Mouse (Mus musculus): ENCODE results near the gene Defb30. TPM values are rescaled to one million over a fixed set of nuclear protein-coding genes. Genes with fewer than 3 reads are reported as not detected.

The Defb30 gene
- polyA plus RNA-seq, 1 experiment from 2014 or later = not detected

DNA sequence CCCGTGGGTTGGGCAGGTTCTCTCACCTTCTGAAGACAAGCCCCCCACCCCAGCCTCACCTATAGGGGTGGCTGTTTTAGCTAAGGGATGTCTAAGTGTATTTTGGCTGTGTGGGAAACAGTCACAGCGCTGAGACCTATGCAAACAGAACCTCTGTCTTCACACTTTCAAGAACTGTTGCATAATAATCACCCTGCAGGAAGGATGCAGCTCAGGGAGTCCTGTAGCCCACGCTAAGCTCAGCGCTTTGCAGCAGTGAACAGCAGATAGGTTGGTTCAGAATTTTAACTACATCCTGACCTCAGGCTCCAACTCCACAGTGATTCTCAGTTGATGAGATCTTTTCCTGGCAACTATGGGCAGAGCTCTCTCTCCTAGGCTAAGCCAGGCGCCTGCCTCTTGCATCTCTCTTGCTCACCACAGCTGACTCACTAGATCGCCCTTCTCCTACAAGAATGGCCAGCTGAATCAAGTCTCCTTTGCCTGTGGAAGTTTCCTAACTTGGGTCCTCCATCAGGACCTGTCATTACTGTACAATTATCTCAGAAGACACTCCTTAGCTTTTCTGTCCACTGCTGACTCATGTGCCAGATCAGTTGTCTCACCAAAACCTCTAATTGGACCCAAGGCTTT lies 29.1 kb downstream of the Defb30 start:
- H3K27ac ChIP-seq (ENCODE audit: low read length) = no peak overlapping the region
- 49% methylated on average over 6 of the region's 6 CpGs for WGBS
- ATAC-seq (ENCODE audit: insufficient read depth, low FRiP score) = no peak
- H3K4me1 ChIP-seq (ENCODE audit: control insufficient read depth, insufficient read depth, low read length) = no peaks in the 10 kb centered on the region
- H3K4me3 ChIP-seq (replicated peaks; ENCODE audit: low read length) = no peak overlapping the region
- H3K27me3 ChIP-seq (ENCODE audit: control insufficient read depth, insufficient read depth, low read length) = no peaks in the 10 kb centered on the region
- no peak overlapping the region for H3K9ac ChIP-seq (ENCODE audit: low read length)
- H3K36me3 ChIP-seq (ENCODE audit: control insufficient read depth, insufficient read depth, low read length) = no peaks in the 10 kb centered on the region
- no peak overlapping the region for H3K4me2 ChIP-seq (ENCODE audit: low read depth, low read length)
- H3K9me3 ChIP-seq (replicated peaks; ENCODE audit: control insufficient read depth, low read length) = no peaks in the 10 kb centered on the region

DNA sequence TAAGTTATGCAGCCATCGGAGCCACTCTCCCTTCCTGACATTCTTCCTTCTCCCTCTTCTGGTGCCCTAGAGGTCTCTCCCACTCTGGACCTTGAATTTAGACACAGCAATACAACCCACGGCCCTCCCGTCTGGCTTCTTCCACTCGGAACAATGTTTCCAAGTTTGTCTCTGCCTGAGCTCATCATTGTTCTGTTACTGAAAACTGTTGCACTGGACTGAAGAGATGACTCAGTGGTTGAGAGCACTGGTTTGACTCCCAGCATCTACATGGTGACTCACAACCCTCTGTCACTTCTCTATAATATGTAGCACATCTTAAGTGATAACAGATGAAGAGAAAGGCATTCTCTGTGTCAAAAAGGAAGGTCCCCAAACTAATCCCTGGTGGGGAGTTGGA lies 35.1 kb downstream of the Defb30 start:
- Histone ChIP-seq H3K27me3 (ENCODE audit: control insufficient read depth, insufficient read depth, low read length) (no peaks in the 10 kb centered on the region), H3K4me2 (ENCODE audit: low read depth, low read length) (no peak overlapping the region), H3K27ac (ENCODE audit: low read length) (no peak overlapping the region), H3K9ac (ENCODE audit: low read length) (no peak overlapping the region), H3K4me3 (replicated peaks; ENCODE audit: low read length) (no peak overlapping the region), H3K36me3 (ENCODE audit: control insufficient read depth, insufficient read depth, low read length) (no peaks in the 10 kb centered on the region), H3K9me3 (replicated peaks; ENCODE audit: control insufficient read depth, low read length) (no peaks in the 10 kb centered on the region), H3K4me1 (ENCODE audit: control insufficient read depth, insufficient read depth, low read length) (no peaks in the 10 kb centered on the region)
- 82% methylated on average over 4 of the region's 4 CpGs for WGBS
- ATAC-seq (ENCODE audit: insufficient read depth, low FRiP score) = no peak

- WGBS = 71% methylated on average over 4 of the region's 4 CpGs
- Histone ChIP-seq H3K27ac (ENCODE audit: low read length) (no peak overlapping the region), H3K4me2 (ENCODE audit: low read depth, low read length) (no peak overlapping the region), H3K36me3 (ENCODE audit: control insufficient read depth, insufficient read depth, low read length) (no peaks in the 10 kb centered on the region), H3K9me3 (replicated peaks; ENCODE audit: control insufficient read depth, low read length) (no peaks in the 10 kb centered on the region), H3K9ac (ENCODE audit: low read length) (no peak overlapping the region), H3K4me1 (ENCODE audit: control insufficient read depth, insufficient read depth, low read length) (no peaks in the 10 kb centered on the region), H3K27me3 (ENCODE audit: control insufficient read depth, insufficient read depth, low read length) (no peaks in the 10 kb centered on the region), H3K4me3 (replicated peaks; ENCODE audit: low read length) (no peak overlapping the region)
- ATAC-seq (ENCODE audit: insufficient read depth, low FRiP score) = no peak
Observed at GRCm38 (mm10) chr14:63013082-63013481, 36.7 kb downstream of the Defb30 start.

GRCm38 (mm10) chr14:63011471-63011870 lies 38.3 kb downstream of the Defb30 start, which contains the start of gene Defb43:
Defb43 (plus strand) TSS chr14:63011771.
- Histone ChIP-seq H3K36me3 (ENCODE audit: control insufficient read depth, insufficient read depth, low read length) (no peaks in the 10 kb centered on the region), H3K4me2 (ENCODE audit: low read depth, low read length) (no peak within 1 kb of the TSS), H3K27me3 (ENCODE audit: control insufficient read depth, insufficient read depth, low read length) (no peaks in the 10 kb centered on the region), H3K4me1 (ENCODE audit: control insufficient read depth, insufficient read depth, low read length) (no peaks in the 10 kb centered on the region), H3K4me3 (replicated peaks; ENCODE audit: low read length) (no peak within 1 kb of the TSS), H3K9me3 (replicated peaks; ENCODE audit: control insufficient read depth, low read length) (no peaks in the 10 kb centered on the region), H3K27ac (ENCODE audit: low read length) (no peak within 1 kb of the TSS), H3K9ac (ENCODE audit: low read length) (no peak within 1 kb of the TSS)
- no peak for ATAC-seq (ENCODE audit: insufficient read depth, low FRiP score)
- WGBS = 94% methylated on average over 5 of the region's 5 CpGs

DNA sequence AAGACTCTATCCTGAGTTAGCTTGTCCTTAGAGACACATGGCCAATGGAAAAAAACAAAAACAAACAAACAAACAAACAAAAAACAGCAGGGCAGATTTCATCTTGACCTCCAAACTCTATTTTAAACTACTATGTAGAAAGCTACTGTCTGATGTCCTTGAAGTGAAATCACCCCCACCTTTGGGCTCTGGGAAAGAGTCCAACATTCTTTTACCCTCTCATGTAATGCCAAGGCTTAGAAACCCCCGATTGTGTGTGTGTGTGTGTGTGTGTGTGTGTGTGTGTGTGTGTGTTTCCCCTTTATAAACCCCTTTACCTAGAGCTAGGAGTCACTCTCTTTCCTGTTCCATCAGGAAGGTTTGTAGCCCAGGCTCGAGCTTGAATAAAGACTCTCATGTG lies 47.2 kb downstream of the Defb30 start:
- no peak overlapping the region for H3K4me2 ChIP-seq (ENCODE audit: low read depth, low read length)
- ATAC-seq (ENCODE audit: insufficient read depth, low FRiP score) = no peak
- H3K9me3 ChIP-seq (replicated peaks; ENCODE audit: control insufficient read depth, low read length) = no peaks in the 10 kb centered on the region
- 65% methylated on average over 2 of the region's 2 CpGs for WGBS
- no peak overlapping the region for H3K9ac ChIP-seq (ENCODE audit: low read length)
- no peak overlapping the region for H3K4me3 ChIP-seq (replicated peaks; ENCODE audit: low read length)
- H3K4me1 ChIP-seq (ENCODE audit: control insufficient read depth, insufficient read depth, low read length) = no peaks in the 10 kb centered on the region
- no peak overlapping the region for H3K27ac ChIP-seq (ENCODE audit: low read length)
- no peaks in the 10 kb centered on the region for H3K27me3 ChIP-seq (ENCODE audit: control insufficient read depth, insufficient read depth, low read length)
- H3K36me3 ChIP-seq (ENCODE audit: control insufficient read depth, insufficient read depth, low read length) = no peaks in the 10 kb centered on the region

DNA sequence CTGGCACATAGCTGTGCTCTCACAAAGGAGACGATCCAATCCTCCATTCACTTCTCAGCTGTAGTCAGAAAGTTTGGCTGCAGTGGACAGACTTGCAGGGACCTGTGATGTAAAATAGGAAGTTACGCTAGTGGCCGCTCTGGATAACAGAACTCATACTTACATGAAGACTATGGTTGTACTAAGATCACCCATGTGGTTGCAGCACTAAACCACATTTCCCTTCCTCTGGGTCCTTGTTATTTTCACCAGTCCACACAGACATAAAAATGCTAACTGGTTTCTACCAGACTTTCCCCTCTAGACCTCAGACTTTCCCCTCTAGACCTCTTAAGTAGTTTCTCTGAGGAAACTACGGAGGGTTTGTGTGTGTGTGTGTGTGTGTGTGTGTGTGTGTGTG lies 50.8 kb downstream of the Defb30 start:
- Histone ChIP-seq H3K9ac (ENCODE audit: low read length) (no peak overlapping the region), H3K9me3 (replicated peaks; ENCODE audit: control insufficient read depth, low read length) (no peaks in the 10 kb centered on the region), H3K4me2 (ENCODE audit: low read depth, low read length) (no peak overlapping the region), H3K36me3 (ENCODE audit: control insufficient read depth, insufficient read depth, low read length) (no peaks in the 10 kb centered on the region), H3K27ac (ENCODE audit: low read length) (no peak overlapping the region), H3K4me3 (replicated peaks; ENCODE audit: low read length) (no peak overlapping the region), H3K4me1 (ENCODE audit: control insufficient read depth, insufficient read depth, low read length) (no peaks in the 10 kb centered on the region), H3K27me3 (ENCODE audit: control insufficient read depth, insufficient read depth, low read length) (no peaks in the 10 kb centered on the region)
- no peak for ATAC-seq (ENCODE audit: insufficient read depth, low FRiP score)
- WGBS = 82% methylated on average over 4 of the region's 4 CpGs

DNA sequence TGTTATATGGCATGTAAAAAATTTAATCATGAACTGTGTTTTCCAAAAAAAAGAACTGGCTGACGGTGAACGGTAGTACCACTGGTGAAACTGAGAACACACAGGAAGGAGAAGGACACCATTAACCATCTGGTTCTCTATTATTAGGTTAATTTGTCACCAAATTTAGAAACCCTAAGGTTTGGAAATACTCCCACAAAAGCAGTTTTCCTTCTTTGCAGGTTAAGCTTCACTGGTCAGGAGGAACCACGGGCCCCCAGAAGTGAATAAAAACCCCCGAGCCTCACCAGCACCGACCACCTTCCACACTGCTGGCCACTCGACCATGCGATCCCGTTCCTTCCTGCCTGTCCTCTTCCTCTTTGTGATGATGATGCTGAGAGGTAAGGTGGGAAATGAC lies 52.0 kb downstream of the Defb30 start, which contains the start of gene Defb47:
Gene Defb47, plus strand, starts transcription at position 301 of the 400 bp plus-strand sequence.
- H3K9ac ChIP-seq (ENCODE audit: low read length) = no peak within 1 kb of the TSS
- no peaks in the 10 kb centered on the region for H3K36me3 ChIP-seq (ENCODE audit: control insufficient read depth, insufficient read depth, low read length)
- H3K9me3 ChIP-seq (replicated peaks; ENCODE audit: control insufficient read depth, low read length) = no peaks in the 10 kb centered on the region
- H3K4me1 ChIP-seq (ENCODE audit: control insufficient read depth, insufficient read depth, low read length) = no peaks in the 10 kb centered on the region
- no peak within 1 kb of the TSS for H3K4me3 ChIP-seq (replicated peaks; ENCODE audit: low read length)
- no peak for ATAC-seq (ENCODE audit: insufficient read depth, low FRiP score)
- no peak within 1 kb of the TSS for H3K4me2 ChIP-seq (ENCODE audit: low read depth, low read length)
- H3K27ac ChIP-seq (ENCODE audit: low read length) = no peak within 1 kb of the TSS
- 83% methylated on average over 8 of the region's 8 CpGs for WGBS
- no peaks in the 10 kb centered on the region for H3K27me3 ChIP-seq (ENCODE audit: control insufficient read depth, insufficient read depth, low read length)

DNA sequence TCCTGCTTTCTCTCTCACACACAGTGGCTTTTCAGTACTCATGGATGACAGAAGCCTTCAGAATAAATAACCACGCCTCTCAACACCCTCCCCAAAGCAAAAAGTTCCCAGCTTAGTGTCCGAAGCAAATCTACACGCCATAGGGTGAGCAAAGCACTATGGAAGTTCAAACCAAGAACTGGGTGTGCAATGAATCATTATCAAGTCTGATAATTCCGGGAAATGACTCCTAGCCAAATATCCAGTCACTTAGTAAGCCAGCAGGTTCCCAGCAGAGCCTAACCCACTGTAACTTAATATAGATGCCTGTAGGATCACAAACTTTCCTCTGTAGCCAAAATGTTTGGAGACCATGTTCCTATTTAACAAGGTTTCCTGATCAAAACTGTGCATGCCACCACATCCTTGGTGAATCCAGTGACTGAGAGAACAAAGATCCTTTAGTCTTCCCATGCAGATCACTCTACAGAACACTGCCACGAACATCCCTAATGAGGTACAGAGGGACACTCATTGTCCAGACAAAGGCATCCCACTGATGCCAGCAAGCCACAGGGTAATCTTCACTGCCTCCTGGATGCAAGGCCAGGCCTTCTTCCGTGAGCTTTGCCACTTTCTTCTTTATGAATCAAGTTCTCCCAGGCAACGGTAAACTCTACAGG lies 57.8 kb downstream of the Defb30 start:
- no peak for ATAC-seq (ENCODE audit: insufficient read depth, low FRiP score)
- no peak overlapping the region for H3K9ac ChIP-seq (ENCODE audit: low read length)
- no peak overlapping the region for H3K4me2 ChIP-seq (ENCODE audit: low read depth, low read length)
- no peaks in the 10 kb centered on the region for H3K36me3 ChIP-seq (ENCODE audit: control insufficient read depth, insufficient read depth, low read length)
- no peaks in the 10 kb centered on the region for H3K27me3 ChIP-seq (ENCODE audit: control insufficient read depth, insufficient read depth, low read length)
- H3K27ac ChIP-seq (ENCODE audit: low read length) = no peak overlapping the region
- no peak overlapping the region for H3K4me3 ChIP-seq (replicated peaks; ENCODE audit: low read length)
- H3K9me3 ChIP-seq (replicated peaks; ENCODE audit: control insufficient read depth, low read length) = no peaks in the 10 kb centered on the region
- H3K4me1 ChIP-seq (ENCODE audit: control insufficient read depth, insufficient read depth, low read length) = no peaks in the 10 kb centered on the region
- 71% methylated on average over 7 of the region's 7 CpGs for WGBS

DNA sequence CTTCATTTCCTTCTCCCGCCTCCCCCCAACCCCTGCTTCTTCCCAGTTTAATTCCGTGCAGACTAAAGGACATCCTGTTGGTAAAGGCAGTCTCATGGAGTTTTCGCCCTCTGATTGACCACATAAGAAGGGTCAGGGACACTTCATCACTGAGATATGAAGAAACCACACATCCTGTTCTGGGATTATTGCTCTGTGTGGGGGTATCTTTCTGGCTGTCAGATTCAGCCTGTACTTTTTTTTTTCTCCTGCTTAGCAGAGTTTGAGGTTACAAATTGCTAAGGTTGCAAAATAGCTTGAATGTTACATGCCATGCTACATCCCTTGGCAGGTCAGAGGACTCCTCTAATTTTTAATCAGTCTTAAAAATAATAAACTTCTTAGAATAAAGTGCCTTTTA lies 58.5 kb downstream of the Defb30 start:
- 65% methylated on average over 3 of the region's 3 CpGs for WGBS
- no peaks in the 10 kb centered on the region for H3K9me3 ChIP-seq (replicated peaks; ENCODE audit: control insufficient read depth, low read length)
- no peak overlapping the region for H3K4me3 ChIP-seq (replicated peaks; ENCODE audit: low read length)
- no peak for ATAC-seq (ENCODE audit: insufficient read depth, low FRiP score)
- H3K9ac ChIP-seq (ENCODE audit: low read length) = no peak overlapping the region
- H3K4me1 ChIP-seq (ENCODE audit: control insufficient read depth, insufficient read depth, low read length) = no peaks in the 10 kb centered on the region
- H3K36me3 ChIP-seq (ENCODE audit: control insufficient read depth, insufficient read depth, low read length) = no peaks in the 10 kb centered on the region
- H3K27me3 ChIP-seq (ENCODE audit: control insufficient read depth, insufficient read depth, low read length) = no peaks in the 10 kb centered on the region
- H3K27ac ChIP-seq (ENCODE audit: low read length) = no peak overlapping the region
- no peak overlapping the region for H3K4me2 ChIP-seq (ENCODE audit: low read depth, low read length)
